Mouse (Mus musculus) neural tube, embryonic 13.5 days (tissue): ENCODE results near the gene Nhsl1. TPM values are rescaled to one million over a fixed set of nuclear protein-coding genes. Genes with fewer than 3 reads are reported as not detected.
A peak's percentile ranks its signal among the peaks of the same experiment; 100 is the strongest.

ENCODE experiments used
- ATAC-seq: fragments of 200-750 bp; cut with Nextera tagmentation; 2 replicates; pipeline ENCODE4 v1.8.0; 2017; ENCODE audit warnings: low read depth, mild to moderate bottlenecking, moderate TSS enrichment, moderate library complexity
- H3K27ac ChIP-seq: fragments of 300-500 bp; sonication (generic); replicated peaks from 2 replicates; pipeline ENCODE4 v1.5.1; 2015; ENCODE audit warnings: moderate library complexity, mild to moderate bottlenecking, inconsistent platforms
- H3K27me3 ChIP-seq: fragments of 300-500 bp; sonication (generic); 2 replicates; pipeline ENCODE4 v1.6.1; 2015; ENCODE audit warnings: mild to moderate bottlenecking, inconsistent platforms
- H3K36me3 ChIP-seq: fragments of 300-500 bp; sonication (generic); 2 replicates; pipeline ENCODE4 v1.6.1; 2015; ENCODE audit warnings: mild to moderate bottlenecking, inconsistent platforms
- H3K4me1 ChIP-seq: fragments of 300-500 bp; sonication (generic); replicated peaks from 2 replicates; pipeline ENCODE4 v1.6.1; 2015; ENCODE audit warnings: inconsistent platforms
- H3K4me2 ChIP-seq: fragments of 300-500 bp; sonication (generic); 2 replicates; pipeline ENCODE4 v1.6.1; 2015; ENCODE audit warnings: inconsistent platforms, mild to moderate bottlenecking, moderate library complexity
- H3K4me3 ChIP-seq: fragments of 300-500 bp; sonication (generic); 2 replicates; pipeline ENCODE4 v1.5.1; 2015; ENCODE audit warnings: mild to moderate bottlenecking, inconsistent platforms
- H3K9ac ChIP-seq: fragments of 300-500 bp; sonication (generic); 2 replicates; pipeline ENCODE4 v1.6.1; 2015; ENCODE audit warnings: moderate library complexity, mild to moderate bottlenecking, inconsistent platforms
- H3K9me3 ChIP-seq: fragments of 300-500 bp; sonication (generic); 2 replicates; pipeline ENCODE4 v1.6.1; 2016; ENCODE audit warnings: inconsistent platforms
- WGBS: fragments of 180-500 bp; shearing (Covaris S2); methylation state at CpG from one replicate; pipeline ENCODE4 v1.1.7; 2015; 5-methylcytosine and 5-hydroxymethylcytosine counted together
- polyA plus RNA-seq: library from polyadenylated mRNA; unstranded; fragments of >200 nt; fragmentation: Nextera tagmentation; extraction: Ambion mirVana; gene quantifications from 2 replicates; pipeline ENCODE4 v1.2.1, GENCODE M21; 2015

Gene Nhsl1
- polyA plus RNA-seq, 1 experiment from 2014 or later: 18.4 TPM

- Histone ChIP-seq H3K27me3 (no peaks in the 10 kb centered on the region), H3K36me3 (no peaks in the 10 kb centered on the region), H3K27ac (no peak overlapping the region), H3K4me3 (no peak overlapping the region), H3K9me3 (no peaks in the 10 kb centered on the region), H3K9ac (no peak overlapping the region), H3K4me1 (peaks cover 13% of the 10 kb centered on the region; the same call in 1 of the 2 replicates), H3K4me2 (no peak overlapping the region)
- WGBS: 87% methylated on average over 5 of the region's 5 CpGs
- no peak for ATAC-seq
These were observed 34.2 kb downstream of the Nhsl1 start for GRCm38 (mm10) chr10:18352937-18353336.

- Histone ChIP-seq H3K4me3 (no peak overlapping the region), H3K9ac (no peak overlapping the region), H3K27ac (peak overlapping the region; percentile 1; the same call in 1 of the 2 replicates), H3K4me2 (no peak overlapping the region), H3K4me1 (peaks cover 13% of the 10 kb centered on the region; the same call in 1 of the 2 replicates), H3K9me3 (no peaks in the 10 kb centered on the region), H3K36me3 (no peaks in the 10 kb centered on the region), H3K27me3 (no peaks in the 10 kb centered on the region)
- WGBS: 37% methylated on average over 8 of the region's 8 CpGs
- ATAC-seq: peak; percentile 45; the same call in 1 of the 2 replicates
These were observed 35.3 kb downstream of the Nhsl1 start for GRCm38 (mm10) chr10:18354103-18354502.

- ATAC-seq: no peak
- 88% methylated on average over 6 of the region's 6 CpGs for WGBS
- Histone ChIP-seq H3K4me3 (no peak overlapping the region), H3K4me1 (peaks cover 13% of the 10 kb centered on the region; the same call in 1 of the 2 replicates), H3K9me3 (no peaks in the 10 kb centered on the region), H3K27ac (no peak overlapping the region), H3K9ac (no peak overlapping the region), H3K4me2 (no peak overlapping the region), H3K27me3 (no peaks in the 10 kb centered on the region), H3K36me3 (no peaks in the 10 kb centered on the region)
These were observed 37.7 kb downstream of the Nhsl1 start for GRCm38 (mm10) chr10:18356461-18356860.

- no peaks in the 10 kb centered on the region for H3K27me3 ChIP-seq
- H3K9ac ChIP-seq: no peak overlapping the region
- 61% methylated on average over 6 of the region's 6 CpGs for WGBS
- H3K36me3 ChIP-seq: no peaks in the 10 kb centered on the region
- ATAC-seq: no peak
- H3K4me1 ChIP-seq: peaks cover 13% of the 10 kb centered on the region; the same call in 1 of the 2 replicates
- no peak overlapping the region for H3K27ac ChIP-seq
- H3K4me3 ChIP-seq: no peak overlapping the region
- H3K4me2 ChIP-seq: no peak overlapping the region
- H3K9me3 ChIP-seq: no peaks in the 10 kb centered on the region
These were observed 38.4 kb downstream of the Nhsl1 start for GRCm38 (mm10) chr10:18357212-18357611.

GRCm38 (mm10) chr10:18358461-18358860, 39.7 kb downstream of the Nhsl1 start:
- WGBS: 80% methylated on average over 5 of the region's 5 CpGs
- H3K4me2 ChIP-seq: no peak overlapping the region
- ATAC-seq: no peak
- no peak overlapping the region for H3K9ac ChIP-seq
- no peaks in the 10 kb centered on the region for H3K9me3 ChIP-seq
- peaks cover 12% of the 10 kb centered on the region; the same call in 1 of the 2 replicates for H3K4me1 ChIP-seq
- no peak overlapping the region for H3K4me3 ChIP-seq
- no peaks in the 10 kb centered on the region for H3K27me3 ChIP-seq
- H3K27ac ChIP-seq: no peak overlapping the region
- H3K36me3 ChIP-seq: no peaks in the 10 kb centered on the region

- no peak overlapping the region for H3K4me2 ChIP-seq
- H3K27ac ChIP-seq: no peak overlapping the region
- no peaks in the 10 kb centered on the region for H3K9me3 ChIP-seq
- no peak overlapping the region for H3K4me3 ChIP-seq
- 57% methylated on average over 6 of the region's 6 CpGs for WGBS
- peak; percentile 51; the same call in 1 of the 2 replicates for ATAC-seq
- H3K27me3 ChIP-seq: no peaks in the 10 kb centered on the region
- no peaks in the 10 kb centered on the region for H3K4me1 ChIP-seq
- no peak overlapping the region for H3K9ac ChIP-seq
- no peaks in the 10 kb centered on the region for H3K36me3 ChIP-seq
These were observed 41.4 kb downstream of the Nhsl1 start for GRCm38 (mm10) chr10:18360175-18360574.

- Histone ChIP-seq H3K4me3 (no peak overlapping the region), H3K9ac (no peak overlapping the region), H3K36me3 (no peaks in the 10 kb centered on the region), H3K4me1 (peaks cover 2% of the 10 kb centered on the region), H3K9me3 (no peaks in the 10 kb centered on the region), H3K27me3 (no peaks in the 10 kb centered on the region), H3K4me2 (no peak overlapping the region), H3K27ac (no peak overlapping the region)
- 93% methylated on average over 6 of the region's 6 CpGs for WGBS
- ATAC-seq: no peak
These were observed 46.6 kb downstream of the Nhsl1 start for GRCm38 (mm10) chr10:18365432-18365831.

GRCm38 (mm10) chr10:18366697-18367096, 47.9 kb downstream of the Nhsl1 start:
- no peak for ATAC-seq
- no peak overlapping the region for H3K27ac ChIP-seq
- no peak overlapping the region for H3K4me2 ChIP-seq
- no peak overlapping the region for H3K9ac ChIP-seq
- H3K36me3 ChIP-seq: no peaks in the 10 kb centered on the region
- H3K9me3 ChIP-seq: no peaks in the 10 kb centered on the region
- peaks cover 13% of the 10 kb centered on the region for H3K4me1 ChIP-seq
- no peaks in the 10 kb centered on the region for H3K27me3 ChIP-seq
- no peak overlapping the region for H3K4me3 ChIP-seq
- 70% methylated on average over 7 of the region's 7 CpGs for WGBS

GRCm38 (mm10) chr10:18368111-18368510, 49.3 kb downstream of the Nhsl1 start:
- no peaks in the 10 kb centered on the region for H3K27me3 ChIP-seq
- no peak overlapping the region for H3K4me3 ChIP-seq
- no peaks in the 10 kb centered on the region for H3K9me3 ChIP-seq
- H3K9ac ChIP-seq: no peak overlapping the region
- no peak overlapping the region for H3K4me2 ChIP-seq
- peaks cover 19% of the 10 kb centered on the region for H3K4me1 ChIP-seq
- no peak for ATAC-seq
- no peaks in the 10 kb centered on the region for H3K36me3 ChIP-seq
- H3K27ac ChIP-seq: no peak overlapping the region
- WGBS: 92% methylated on average over 8 of the region's 8 CpGs

GRCm38 (mm10) chr10:18370475-18371286, 51.9 kb downstream of the Nhsl1 start:
- WGBS: 39% methylated on average over 17 of the region's 17 CpGs
- Histone ChIP-seq H3K36me3 (no peaks in the 10 kb centered on the region), H3K4me2 (no peak overlapping the region), H3K27me3 (no peaks in the 10 kb centered on the region), H3K9me3 (no peaks in the 10 kb centered on the region), H3K4me1 (peaks cover 25% of the 10 kb centered on the region), H3K27ac (no peak overlapping the region), H3K4me3 (no peak overlapping the region), H3K9ac (no peak overlapping the region)
- no peak for ATAC-seq

GRCm38 (mm10) chr10:18371866-18372265, 53.1 kb downstream of the Nhsl1 start:
- no peaks in the 10 kb centered on the region for H3K36me3 ChIP-seq
- H3K4me2 ChIP-seq: peak overlapping the region; percentile 35
- H3K9ac ChIP-seq: peak overlapping the region; percentile 22; the same call in 1 of the 2 replicates
- peaks cover 26% of the 10 kb centered on the region for H3K4me1 ChIP-seq
- peak overlapping the region; percentile 28 for H3K4me3 ChIP-seq
- H3K27me3 ChIP-seq: no peaks in the 10 kb centered on the region
- ATAC-seq: peak; percentile 75
- H3K9me3 ChIP-seq: no peaks in the 10 kb centered on the region
- no peak overlapping the region for H3K27ac ChIP-seq
- 45% methylated on average over 13 of the region's 13 CpGs for WGBS

GRCm38 (mm10) chr10:18375301-18375700, 56.5 kb downstream of the Nhsl1 start:
- Histone ChIP-seq H3K4me3 (no peak overlapping the region), H3K4me2 (no peak overlapping the region), H3K27ac (peak overlapping the region; percentile 57; the same call in 1 of the 2 replicates), H3K4me1 (peaks cover 25% of the 10 kb centered on the region), H3K9me3 (no peaks in the 10 kb centered on the region), H3K9ac (no peak overlapping the region), H3K27me3 (no peaks in the 10 kb centered on the region), H3K36me3 (no peaks in the 10 kb centered on the region)
- 24% methylated on average over 3 of the region's 3 CpGs for WGBS
- peak; percentile 48; the same call in 1 of the 2 replicates for ATAC-seq
